Mouse (Mus musculus) layer of hippocampus, adult 18-20 months (tissue): Measurements from ENCODE around the gene Foxr1. TPM values are rescaled to one million over a fixed set of nuclear protein-coding genes. Genes with fewer than 3 reads are reported as not detected.
A peak's percentile ranks its signal among the peaks of the same experiment; 100 is the strongest.
"Not testable (repeated sequence)": the region's sequence is repeated elsewhere in the genome, so short reads cannot be mapped to it uniquely, and the experiment has no call there.

Source experiments
- DNase-seq, 2 experiments: peaks; one replicate each; pipeline ENCODE4 v3.0.0; 2022; ENCODE audit warnings: low spot score in 2 of 2
- total RNA-seq, 2 experiments: library from RNA; stranded (reverse); gene quantifications; 2 replicates each; pipeline ENCODE4 v1.2.3; 2021

Gene Foxr1
- total RNA-seq, 2 experiments from 2014 or later, result not detected

GRCm38 (mm10) chr9:44417156-44417891, 23.6 kb downstream of the Foxr1 start:
- no peak for DNase-seq

GRCm38 (mm10) chr9:44412781-44413180, 28.2 kb downstream of the Foxr1 start:
- no peak for DNase-seq

- no peak for DNase-seq
Observed at GRCm38 (mm10) chr9:44412306-44412705, 28.6 kb downstream of the Foxr1 start.

- no peak for DNase-seq
Observed at GRCm38 (mm10) chr9:44411601-44412130, 29.3 kb downstream of the Foxr1 start.

- no peak for DNase-seq
Observed at GRCm38 (mm10) chr9:44410647-44411336, 30.1 kb downstream of the Foxr1 start.

- DNase-seq, result not testable (repeated sequence)
Observed at GRCm38 (mm10) chr9:44408693-44409092, 32.2 kb downstream of the Foxr1 start.

GRCm38 (mm10) chr9:44407752-44408097, 33.2 kb downstream of the Foxr1 start:
- DNase-seq, result no peak

GRCm38 (mm10) chr9:44406906-44407751, 33.8 kb downstream of the Foxr1 start, which contains the start of the genes Rps25 and Trappc4:
TSS of gene Rps25 (plus strand) at chr9:44407139.
TSS of gene Trappc4 (minus strand) at chr9:44407600.
- peak; percentile 90 to 94 for DNase-seq

- no peak for DNase-seq
Observed at GRCm38 (mm10) chr9:44405011-44405410, 35.9 kb downstream of the Foxr1 start.

GRCm38 (mm10) chr9:44401081-44401480, 39.9 kb downstream of the Foxr1 start:
- no peak for DNase-seq

GRCm38 (mm10) chr9:44399795-44400114, 41.2 kb downstream of the Foxr1 start:
- DNase-seq, result no peak

GRCm38 (mm10) chr9:44399114-44399794, 41.7 kb downstream of the Foxr1 start:
- DNase-seq, result no peak

GRCm38 (mm10) chr9:44398551-44398950, 42.4 kb downstream of the Foxr1 start:
- DNase-seq, result no peak

- no peak for DNase-seq
Observed at GRCm38 (mm10) chr9:44398087-44398486, 42.8 kb downstream of the Foxr1 start.

GRCm38 (mm10) chr9:44396684-44397411, 44.1 kb downstream of the Foxr1 start, which contains the start of gene Slc37a4:
TSS of gene Slc37a4 (plus strand) at chr9:44396852.
- DNase-seq, result peak; percentile 91

- peak; percentile 36 to 76 for DNase-seq
Observed at GRCm38 (mm10) chr9:44391466-44391865, 49.5 kb downstream of the Foxr1 start.

- peak in 1 of 2 experiments; percentile 55 for DNase-seq
Observed at GRCm38 (mm10) chr9:44389273-44389672, 51.7 kb downstream of the Foxr1 start.

GRCm38 (mm10) chr9:44387221-44387620, 53.7 kb downstream of the Foxr1 start:
- no peak for DNase-seq

- DNase-seq, result no peak
Observed at GRCm38 (mm10) chr9:44384596-44384995, 56.3 kb downstream of the Foxr1 start.
